ENCODE assay signal across 8 mouse cellular contexts in the genomic region with DNA sequence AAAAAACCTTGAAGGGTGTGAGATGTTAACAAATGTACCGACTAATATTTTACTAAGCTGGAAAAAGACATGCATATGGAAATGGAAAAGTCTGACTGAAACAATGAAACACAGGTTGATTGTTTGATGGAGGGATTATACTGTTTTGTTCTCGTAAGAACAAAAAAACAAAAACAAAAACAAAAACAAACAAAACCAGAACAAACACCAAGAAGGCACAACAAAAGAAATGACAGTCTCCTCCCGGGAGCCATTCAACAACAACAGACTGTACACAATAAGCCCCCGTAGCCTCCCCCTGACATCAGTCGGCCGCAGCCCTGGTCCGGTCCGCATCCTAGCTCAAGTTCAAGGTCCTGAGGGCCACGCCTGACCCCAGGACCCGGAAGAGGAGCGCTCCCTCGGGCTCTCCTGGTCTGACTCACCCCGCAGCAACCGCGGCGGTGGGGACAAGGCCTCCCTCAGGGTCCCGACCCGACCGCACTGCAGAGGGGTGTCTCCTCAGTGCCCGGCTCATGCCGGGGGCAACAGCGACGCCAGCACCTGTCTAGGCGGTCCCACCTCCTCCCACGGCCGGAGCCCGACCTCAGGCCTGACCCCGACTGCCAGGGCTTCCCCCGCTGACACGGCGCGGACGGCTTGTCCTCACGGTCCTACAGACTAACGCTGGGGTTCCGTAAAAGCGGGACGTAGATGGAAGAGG. TPM values are rescaled to one million over a fixed set of nuclear protein-coding genes. Genes with fewer than 3 reads are reported as not detected.
DNase-seq lines count a peak whose midpoint lies in the region; ATAC-seq and TF ChIP-seq lines count a peak whose summit lies in the region.

No protein-coding gene starts in this region.

- H3K4me1 ChIP-seq in forebrain, embryonic 13.5 days, result peaks cover 31% of the 10 kb centered on the region
- peaks cover 12% of the 10 kb centered on the region; the same call in 1 of the 2 replicates for H3K4me1 ChIP-seq in liver, embryonic 11.5 days (replicated peaks; ENCODE audit: control insufficient read depth, insufficient read depth, low read length)
- H3K4me1 ChIP-seq in olfactory bulb, adult 2 months (ENCODE audit: control insufficient read depth, insufficient read depth, low read length), result peaks cover 7% of the 10 kb centered on the region

- H3K4me3 ChIP-seq in forebrain, embryonic 13.5 days, result peak overlapping the region; percentile 91
- H3K4me3 ChIP-seq in liver, embryonic 11.5 days (ENCODE audit: low read depth, low read length), result peak overlapping the region; percentile 99
- peak overlapping the region; percentile 64 for H3K4me3 ChIP-seq in olfactory bulb, adult 2 months (ENCODE audit: insufficient read depth, low read depth, low read length)

- H3K9me3 ChIP-seq in forebrain, embryonic 13.5 days (replicated peaks), result no peaks in the 10 kb centered on the region
- no peaks in the 10 kb centered on the region for H3K9me3 ChIP-seq in liver, embryonic 11.5 days (ENCODE audit: control insufficient read depth, low read length)

- TF ChIP-seq POLR2A in olfactory bulb, adult 2 months (IDR thresholded peaks at IDR 0.05; ENCODE audit: insufficient read depth, low read depth, low read length), result no peak

- peak overlapping the region; percentile 96 for H3K9ac ChIP-seq in forebrain, embryonic 13.5 days
- peak overlapping the region; percentile 93 for H3K9ac ChIP-seq in liver, embryonic 11.5 days (ENCODE audit: low read depth, low read length)

- 0 out of 2 replicates have a peak, but pooled peaks cover 3% of the 10 kb centered on the region for H3K27me3 ChIP-seq in forebrain, embryonic 13.5 days
- H3K27me3 ChIP-seq in liver, embryonic 11.5 days (replicated peaks; ENCODE audit: control insufficient read depth, insufficient read depth, low read length), result no peaks in the 10 kb centered on the region

- WGBS in forebrain, embryonic 13.5 days, result under 1% methylated on average over 38 of the region's 38 CpGs
- WGBS in liver, embryonic 11.5 days, result under 1% methylated on average over 38 of the region's 38 CpGs
- WGBS in olfactory bulb, adult 2 months, result under 1% methylated on average over 38 of the region's 38 CpGs

- peak; percentile 58 for DNase-seq in adrenal gland, adult 8-10 months
- DNase-seq in adrenal gland, adult (ENCODE audit: inconsistent age in 2 of 2, low spot score in 1 of 2), result no peak
- DNase-seq in ovary, adult 18-20 months (ENCODE audit: low spot score), result peak; percentile 17
- no peak for DNase-seq in ovary, postnatal 36 days (ENCODE audit: low spot score)
- no peak for DNase-seq in liver, embryonic 11.5 days (ENCODE audit: low spot score)
- DNase-seq in cerebellum, postnatal 25 days, result no peak

- peak; percentile 67 for ATAC-seq in forebrain, embryonic 13.5 days
- peak; percentile 66 for ATAC-seq in liver, embryonic 11.5 days (replicated peaks; ENCODE audit: low FRiP score)

- peak overlapping the region; percentile 60 for H3K27ac ChIP-seq in forebrain, embryonic 13.5 days
- peak overlapping the region; percentile 55 for H3K27ac ChIP-seq in liver, embryonic 11.5 days (ENCODE audit: low read depth, low read length)
- H3K27ac ChIP-seq in olfactory bulb, adult 2 months (ENCODE audit: insufficient read depth, low read depth, low read length), result peak overlapping the region; percentile 80

- 0 out of 2 replicates have a peak, but pooled peaks cover 4% of the 10 kb centered on the region for H3K36me3 ChIP-seq in forebrain, embryonic 13.5 days (ENCODE audit: poor library complexity, severe bottlenecking)
- no peaks in the 10 kb centered on the region for H3K36me3 ChIP-seq in liver, embryonic 11.5 days (ENCODE audit: control insufficient read depth, insufficient read depth, low read length)

- peak overlapping the region; percentile 84 for H3K4me2 ChIP-seq in forebrain, embryonic 13.5 days
- peak overlapping the region; percentile 91 for H3K4me2 ChIP-seq in liver, embryonic 11.5 days

- TF ChIP-seq CTCF in olfactory bulb, adult 2 months (IDR thresholded peaks at IDR 0.05; ENCODE audit: insufficient read depth, low read depth, low read length), result no peak

RNA-seq across cellular contexts. Expression of a gene that starts 0.5 kb away (rescaled TPM):
- 100 to 1,000 TPM in 1 of 4 experiments, 10 to 100 TPM in 3; 85.7 to 100 (median 97.0) TPM for total RNA-seq in adrenal gland, adult 8-10 months (2022)
- 165 and 177 TPM in 2 replicates for polyA plus RNA-seq in forebrain, embryonic 13.5 days (2015; fragmentation: Nextera tagmentation; extraction: Ambion mirVana)
- polyA plus RNA-seq in liver, embryonic 11.5 days (2014; fragmentation: Nextera tagmentation; extraction: Ambion mirVana), result 76.4 and 85.5 TPM in 2 replicates
- 88.0 TPM in 1 of 2 replicates, not detected in the other for polyA plus RNA-seq in olfactory bulb, adult 2 months (2012; ENCODE audit: insufficient read depth, insufficient read length, low replicate concordance, missing spikeins)

RNA-seq across cellular contexts. Expression of a gene that starts 12.8 kb away (rescaled TPM):
- total RNA-seq in adrenal gland, adult 8-10 months (2022), result 10 to 100 TPM in 3 of 4 experiments, 1 to 10 TPM in 1; 9.5 to 15.8 (median 12.4) TPM
- 71.3 and 73.1 TPM in 2 replicates for polyA plus RNA-seq in forebrain, embryonic 13.5 days (2015; fragmentation: Nextera tagmentation; extraction: Ambion mirVana)
- 10.6 and 11.7 TPM in 2 replicates for polyA plus RNA-seq in liver, embryonic 11.5 days (2014; fragmentation: Nextera tagmentation; extraction: Ambion mirVana)
- not detected in 2 replicates for polyA plus RNA-seq in olfactory bulb, adult 2 months (2012; ENCODE audit: insufficient read depth, insufficient read length, low replicate concordance, missing spikeins)

RNA-seq across cellular contexts. Expression of a gene that starts 44.9 kb away (rescaled TPM):
- total RNA-seq in adrenal gland, adult 8-10 months (2022), result 10 to 100 TPM; 42.1 to 57.0 (median 46.1) TPM
- 4.0 and 4.6 TPM in 2 replicates for polyA plus RNA-seq in forebrain, embryonic 13.5 days (2015; fragmentation: Nextera tagmentation; extraction: Ambion mirVana)
- polyA plus RNA-seq in liver, embryonic 11.5 days (2014; fragmentation: Nextera tagmentation; extraction: Ambion mirVana), result 5.6 and 7.5 TPM in 2 replicates
- polyA plus RNA-seq in olfactory bulb, adult 2 months (2012; ENCODE audit: insufficient read depth, insufficient read length, low replicate concordance, missing spikeins), result not detected in 2 replicates

Comparison
In these comparisons a context has a peak if more than half of its experiments do, and no peak if none do; other contexts are left out.
1. DNase-seq: peak in adrenal gland, adult 8-10 months (single experiment) and ovary, adult 18-20 months (single experiment); none in adrenal gland, adult (0 of 2), ovary, postnatal 36 days (single experiment), liver, embryonic 11.5 days (single experiment) and cerebellum, postnatal 25 days (0 of 2).
2. RNA of a gene that starts 12.8 kb away (polyA plus RNA-seq): 71.3 to 73.1 TPM in forebrain, embryonic 13.5 days and 10.6 to 11.7 TPM in liver, embryonic 11.5 days; not detected in olfactory bulb, adult 2 months; every median in the first group is over 10 times any median in the second.
3. Peak in every context shown above with its lines, with median percentiles within 50 percentile points of each other: H3K27ac ChIP-seq and H3K4me3 ChIP-seq.